Mouse (Mus musculus) liver, postnatal 0 days (tissue): ENCODE measurements around the gene Rassf8. TPM values are rescaled to one million over a fixed set of nuclear protein-coding genes. Genes with fewer than 3 reads are reported as not detected.

Experiments
- ATAC-seq: fragments of 200-750 bp; cut with Nextera tagmentation; 2 replicates; pipeline ENCODE4 v1.8.0; 2017; ENCODE audit warnings: mild to moderate bottlenecking, moderate library complexity
- DNase-seq: peaks from one replicate; pipeline ENCODE4 v3.0.0-alpha.2; 2016
- H3K27ac ChIP-seq: fragments of 300-500 bp; sonication (generic); 2 replicates; pipeline ENCODE4 v1.5.1; 2014; ENCODE audit warnings: antibody characterized with exemption, moderate library complexity, mild to moderate bottlenecking, low read depth
- H3K27me3 ChIP-seq: fragments of 300-500 bp; sonication (generic); 2 replicates; pipeline ENCODE4 v1.6.1; 2014; ENCODE audit warnings: low read length, control low read depth, mixed read lengths; ENCODE audit not compliant: insufficient read depth
- H3K36me3 ChIP-seq: fragments of 300-500 bp; sonication (generic); replicated peaks from 2 replicates; pipeline ENCODE4 v1.6.1; 2014; ENCODE audit warnings: mild to moderate bottlenecking, control low read depth, low read length, moderate library complexity, mixed read lengths; ENCODE audit not compliant: insufficient read depth
- H3K4me1 ChIP-seq: fragments of 300-500 bp; sonication (generic); 2 replicates; pipeline ENCODE4 v1.6.1; 2014; ENCODE audit warnings: antibody characterized with exemption, mild to moderate bottlenecking, control low read depth; ENCODE audit not compliant: insufficient read depth
- H3K4me2 ChIP-seq: fragments of 300-500 bp; sonication (generic); 2 replicates; pipeline ENCODE4 v1.6.1; 2014; ENCODE audit warnings: low read depth, mild to moderate bottlenecking, low read length, moderate library complexity, mixed read lengths
- H3K4me3 ChIP-seq: fragments of 300-500 bp; sonication (generic); 2 replicates; pipeline ENCODE4 v1.5.1; 2014; ENCODE audit warnings: low read depth, low read length
- H3K9ac ChIP-seq: fragments of 300-500 bp; sonication (generic); replicated peaks from 2 replicates; pipeline ENCODE4 v1.6.1; 2014; ENCODE audit warnings: mild to moderate bottlenecking, moderate library complexity
- H3K9me3 ChIP-seq: fragments of 300-500 bp; sonication (generic); 2 replicates; pipeline ENCODE4 v1.6.1; 2016; ENCODE audit warnings: mild to moderate bottlenecking, control low read depth, low read length, mixed read lengths
- CTCF ChIP-seq: sonication (generic); IDR thresholded peaks from 2 replicates; pipeline ENCODE4 v1.5.1; 2016; ENCODE audit warnings: antibody characterized with exemption, low read depth
- EP300 ChIP-seq: IDR thresholded peaks from 2 replicates; pipeline ENCODE4 v1.6.1; 2016; ENCODE audit warnings: antibody characterized with exemption, low read depth, mild to moderate bottlenecking
- WGBS: fragments of 180-500 bp; shearing (Covaris S2); extraction: QIAGEN DNeasy Blood & Tissue Kit; methylation state at CpG from one replicate; pipeline ENCODE4 v1.1.7; 2014; ENCODE audit not compliant: insufficient replicate concordance; 5-methylcytosine and 5-hydroxymethylcytosine counted together
- polyA plus RNA-seq: library from polyadenylated mRNA; unstranded; fragments of >200 nt; fragmentation: Nextera tagmentation; extraction: Ambion mirVana; gene quantifications from 2 replicates; pipeline ENCODE4 v1.2.1, GENCODE M21; 2015

Gene Rassf8
- polyA plus RNA-seq, 1 experiment from 2014 or later, result 4.9 TPM

DNA sequence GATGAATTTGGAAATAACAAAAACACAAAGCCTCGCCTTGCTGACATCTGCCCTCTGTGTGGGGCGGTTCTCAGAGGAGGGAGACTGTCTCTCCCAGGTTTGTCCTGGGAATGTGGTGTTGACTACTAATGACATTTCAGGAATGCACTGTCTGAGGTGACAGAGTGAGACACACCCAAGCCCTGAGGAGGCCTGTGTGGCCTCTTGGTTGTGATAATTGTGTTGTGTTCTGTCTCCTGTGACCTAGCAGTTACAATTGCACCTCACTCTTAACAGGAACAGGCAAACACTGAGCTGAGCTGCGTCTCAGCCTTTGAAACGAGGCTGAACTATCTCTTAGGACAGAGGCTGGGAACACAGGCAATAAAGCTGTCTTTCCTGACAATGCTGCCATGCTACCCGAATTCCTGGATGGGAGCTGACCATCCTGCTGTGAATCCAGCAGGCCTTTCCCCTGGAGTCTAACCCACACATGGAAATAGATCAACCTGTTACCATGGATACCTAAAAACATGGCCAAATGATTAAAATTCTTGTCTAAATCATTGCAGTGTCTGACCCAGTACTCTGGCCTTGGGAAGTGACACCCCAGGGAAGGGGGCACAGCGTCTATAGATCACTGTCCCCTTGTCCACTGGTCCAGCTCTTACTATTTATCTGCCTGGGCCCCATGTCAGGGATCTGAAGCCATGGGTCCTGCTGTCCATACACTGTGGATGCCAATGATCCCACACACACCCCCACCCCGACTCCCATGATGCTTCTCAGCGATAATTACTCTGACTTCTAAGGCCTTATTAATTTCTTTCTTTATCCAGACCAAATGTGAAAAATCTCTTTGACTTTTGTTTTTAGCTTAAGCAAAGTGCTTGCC is 33.1 kb upstream of the Rassf8 start:
- Histone ChIP-seq H3K9me3 (no peaks in the 10 kb centered on the region), H3K4me2 (no peak overlapping the region), H3K4me3 (no peak overlapping the region), H3K36me3 (no peaks in the 10 kb centered on the region), H3K4me1 (no peaks in the 10 kb centered on the region), H3K27ac (no peak overlapping the region), H3K27me3 (no peaks in the 10 kb centered on the region), H3K9ac (no peak overlapping the region)
- ATAC-seq (no peak), DNase-seq (no peak)
- TF ChIP-seq CTCF (no peak), EP300 (no peak)
- WGBS, result 60% methylated on average over 8 of the region's 8 CpGs

DNA sequence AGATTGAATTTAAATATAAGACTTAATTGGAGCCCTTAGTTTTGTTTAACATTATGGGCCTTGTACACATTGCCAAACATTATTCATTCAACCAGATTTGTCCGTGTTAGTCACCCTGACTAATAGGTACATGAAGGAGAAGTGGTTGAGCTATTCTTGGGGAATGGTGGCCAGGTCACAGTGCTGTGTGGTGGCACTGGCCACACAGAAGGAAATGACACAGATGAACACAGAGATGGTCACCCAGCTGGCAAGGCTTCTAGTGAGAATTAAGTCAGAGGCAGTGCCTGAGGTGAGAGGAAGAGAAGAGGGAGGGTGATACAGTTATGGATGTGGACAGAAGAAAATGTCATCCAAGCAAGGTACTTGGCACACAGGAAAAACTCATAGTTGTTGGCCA is 32.4 kb upstream of the Rassf8 start:
- WGBS, result 55% methylated on average over 1 of the region's 1 CpGs
- ATAC-seq (no peak), DNase-seq (no peak)

DNA sequence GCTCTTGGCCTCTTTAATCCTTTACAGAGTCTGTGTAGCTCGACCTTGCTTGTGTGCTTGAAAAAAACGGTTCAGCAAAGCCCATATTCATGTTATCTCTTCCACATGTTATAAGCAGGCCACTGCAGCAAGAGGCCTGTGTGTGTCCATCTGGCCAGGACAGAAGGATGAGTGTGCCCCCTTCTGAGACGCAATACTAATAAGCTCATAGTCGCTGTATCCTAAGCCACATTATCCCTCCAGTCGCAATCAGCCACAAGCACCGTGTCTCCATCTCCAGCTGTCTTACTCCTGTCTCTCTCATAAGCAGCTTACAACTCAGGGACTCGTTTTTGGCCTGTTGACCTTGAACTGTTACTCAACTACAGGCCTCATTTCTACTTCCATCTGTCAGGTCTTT is 24.0 kb upstream of the Rassf8 start:
- no peak for TF ChIP-seq CTCF
- no peak for TF ChIP-seq EP300

More for the DNA sequence above, 32.4 kb upstream of the Rassf8 start:
- H3K27ac ChIP-seq, result no peak overlapping the region
- TF ChIP-seq CTCF (no peak), EP300 (no peak)
- H3K4me3 ChIP-seq, result no peak overlapping the region
- H3K9ac ChIP-seq, result no peak overlapping the region
- no peaks in the 10 kb centered on the region for H3K4me1 ChIP-seq
- H3K36me3 ChIP-seq, result no peaks in the 10 kb centered on the region
- H3K9me3 ChIP-seq, result no peaks in the 10 kb centered on the region
- no peak overlapping the region for H3K4me2 ChIP-seq
- no peaks in the 10 kb centered on the region for H3K27me3 ChIP-seq

DNA sequence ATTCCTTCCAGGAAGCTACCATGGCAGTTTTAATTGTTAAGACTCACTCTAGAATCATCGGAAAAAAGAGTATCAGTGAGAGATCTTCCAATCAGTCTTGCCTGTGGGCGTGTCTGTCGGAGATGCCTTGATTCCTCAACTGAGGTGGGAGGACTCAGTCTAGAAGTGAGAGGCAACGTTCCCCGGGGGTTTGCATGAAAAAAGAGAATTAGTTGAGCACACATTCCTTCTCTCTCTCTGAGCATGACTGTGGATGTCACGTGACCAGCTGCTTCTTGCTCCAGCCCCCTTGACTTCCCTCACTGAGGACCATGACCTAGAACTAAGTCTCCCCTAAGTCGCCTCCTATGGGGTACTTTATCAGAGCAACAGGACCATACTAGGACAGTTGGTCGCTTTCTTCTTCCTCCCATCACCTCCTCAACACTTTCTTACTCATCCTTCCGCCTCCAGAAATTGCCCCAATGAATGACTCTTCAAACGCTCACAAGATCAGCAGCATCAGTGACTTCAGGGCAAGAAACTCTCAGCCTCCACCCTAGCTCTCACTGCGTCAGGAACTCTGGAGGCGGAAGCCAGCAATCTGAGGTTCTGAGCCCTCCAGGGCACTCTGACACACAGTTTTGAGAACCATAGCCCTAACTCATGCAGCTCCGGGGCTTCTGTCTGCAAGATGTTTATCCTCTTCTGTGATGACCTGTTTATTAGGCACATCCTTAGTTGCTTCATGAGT is 23.3 kb upstream of the Rassf8 start:
- no peaks in the 10 kb centered on the region for H3K9me3 ChIP-seq
- 73% methylated on average over 13 of the region's 13 CpGs for WGBS
- H3K9ac ChIP-seq, result no peak overlapping the region
- H3K36me3 ChIP-seq, result no peaks in the 10 kb centered on the region
- H3K27ac ChIP-seq, result no peak overlapping the region
- TF ChIP-seq EP300, result no peak
- TF ChIP-seq CTCF, result no peak
- DNase-seq (no peak), ATAC-seq (no peak)
- no peaks in the 10 kb centered on the region for H3K27me3 ChIP-seq
- no peaks in the 10 kb centered on the region for H3K4me1 ChIP-seq
- H3K4me2 ChIP-seq, result no peak overlapping the region
- no peak overlapping the region for H3K4me3 ChIP-seq

More for the DNA sequence above, 24.0 kb upstream of the Rassf8 start:
- H3K27me3 ChIP-seq, result no peaks in the 10 kb centered on the region
- H3K9me3 ChIP-seq, result no peaks in the 10 kb centered on the region
- ATAC-seq, result no peak
- H3K36me3 ChIP-seq, result no peaks in the 10 kb centered on the region
- no peak overlapping the region for H3K4me3 ChIP-seq
- WGBS, result 62% methylated on average over 7 of the region's 7 CpGs
- H3K4me1 ChIP-seq, result no peaks in the 10 kb centered on the region
- DNase-seq, result no peak
- no peak overlapping the region for H3K27ac ChIP-seq
- no peak overlapping the region for H3K9ac ChIP-seq
- H3K4me2 ChIP-seq, result no peak overlapping the region

DNA sequence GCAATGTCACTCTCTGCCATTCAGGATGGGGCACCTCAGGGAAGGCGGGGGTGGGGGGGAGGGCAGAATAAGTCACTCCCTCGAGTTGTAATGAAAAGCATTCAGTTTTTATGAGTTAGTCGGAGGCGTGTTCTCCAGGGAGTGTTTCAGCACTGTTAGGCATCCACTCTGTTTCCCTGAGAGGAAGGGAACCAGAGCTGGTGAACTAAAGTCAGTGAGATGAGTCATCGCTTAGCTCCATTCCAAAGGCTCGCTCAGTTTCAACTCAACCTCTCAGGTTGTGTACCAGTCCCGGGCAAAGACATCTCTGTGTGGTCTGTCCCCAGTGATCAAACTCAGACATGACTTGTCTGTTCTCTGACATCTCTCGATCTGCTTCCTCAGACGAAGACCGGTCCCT is 20.7 kb upstream of the Rassf8 start:
- ATAC-seq (no peak), DNase-seq (no peak)
- Histone ChIP-seq H3K27me3 (no peaks in the 10 kb centered on the region), H3K4me2 (no peak overlapping the region), H3K4me3 (no peak overlapping the region), H3K36me3 (no peaks in the 10 kb centered on the region), H3K4me1 (no peaks in the 10 kb centered on the region), H3K27ac (no peak overlapping the region), H3K9ac (no peak overlapping the region), H3K9me3 (no peaks in the 10 kb centered on the region)
- no peak for TF ChIP-seq CTCF
- TF ChIP-seq EP300, result no peak
- WGBS, result 75% methylated on average over 10 of the region's 10 CpGs

DNA sequence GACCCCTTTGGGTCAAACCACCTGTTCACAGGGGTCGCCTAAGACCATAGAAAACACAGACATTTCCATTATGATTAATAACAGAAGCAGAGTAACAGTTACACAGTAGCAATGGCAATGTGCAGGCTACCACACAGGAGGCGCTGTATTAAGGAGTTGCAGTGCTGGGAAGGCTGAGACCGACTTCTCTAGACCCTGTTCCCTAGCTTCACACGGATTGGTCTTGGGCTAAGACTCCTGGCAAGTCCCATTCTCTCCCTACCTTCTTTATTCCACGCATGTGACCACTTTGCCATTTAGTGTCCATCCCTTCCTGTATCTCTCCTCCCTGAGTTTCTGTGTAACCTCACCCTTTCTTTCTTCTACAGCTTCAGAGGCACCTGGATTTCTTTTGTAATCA is 19.6 kb upstream of the Rassf8 start:
- no peaks in the 10 kb centered on the region for H3K36me3 ChIP-seq
- TF ChIP-seq CTCF, result no peak

More for the DNA sequence above, 19.6 kb upstream of the Rassf8 start:
- H3K9ac ChIP-seq, result no peak overlapping the region
- no peaks in the 10 kb centered on the region for H3K9me3 ChIP-seq
- DNase-seq, result no peak
- no peak for ATAC-seq
- no peaks in the 10 kb centered on the region for H3K27me3 ChIP-seq
- H3K27ac ChIP-seq, result no peak overlapping the region
- no peak overlapping the region for H3K4me2 ChIP-seq
- no peaks in the 10 kb centered on the region for H3K4me1 ChIP-seq
- H3K4me3 ChIP-seq, result no peak overlapping the region
- 47% methylated on average over 5 of the region's 5 CpGs for WGBS
